Mouse (Mus musculus) gastrocnemius, postnatal 25 days (tissue): ENCODE results near the gene Cdh23. TPM values are rescaled to one million over a fixed set of nuclear protein-coding genes. Genes with fewer than 3 reads are reported as not detected.

ENCODE experiments used
- DNase-seq: peaks from one replicate; pipeline ENCODE4 v3.0.0; 2022
- total RNA-seq, 2 experiments: library from RNA; stranded (reverse); gene quantifications; 1 replicate in 1 of 2; 2 replicates in 1 of 2; pipeline ENCODE4 v1.2.3; 2021

Cdh23 gene
- total RNA-seq, 2 experiments from 2014 or later: 2.2 to 3.8 TPM

GRCm38 (mm10) chr10:60577125-60577919 is 119.0 kb downstream of the Cdh23 start:
- DNase-seq: peak; percentile 63

DNA sequence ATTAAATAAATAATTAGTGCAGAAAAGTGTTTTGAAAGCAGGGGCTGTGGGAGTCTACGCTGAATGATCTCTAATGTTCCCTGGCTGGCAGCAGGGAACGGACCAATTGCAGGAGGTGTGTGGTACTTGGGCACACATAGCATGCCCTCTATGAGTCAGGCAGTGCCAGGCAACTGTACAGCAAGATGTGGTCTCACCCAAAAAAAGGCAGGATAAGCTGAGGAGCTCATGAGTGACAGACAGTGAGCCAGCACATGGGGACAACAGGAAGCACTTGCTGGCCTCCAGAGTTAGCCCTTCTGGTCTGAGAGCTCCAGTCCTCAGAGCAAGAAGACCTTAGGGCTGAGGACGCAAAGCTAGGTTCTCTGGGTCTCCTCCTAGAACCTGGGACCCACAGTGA is 121.4 kb downstream of the Cdh23 start:
- no peak for DNase-seq

- no peak for DNase-seq
Measured at GRCm38 (mm10) chr10:60571491-60571890, 124.8 kb downstream of the Cdh23 start.

DNA sequence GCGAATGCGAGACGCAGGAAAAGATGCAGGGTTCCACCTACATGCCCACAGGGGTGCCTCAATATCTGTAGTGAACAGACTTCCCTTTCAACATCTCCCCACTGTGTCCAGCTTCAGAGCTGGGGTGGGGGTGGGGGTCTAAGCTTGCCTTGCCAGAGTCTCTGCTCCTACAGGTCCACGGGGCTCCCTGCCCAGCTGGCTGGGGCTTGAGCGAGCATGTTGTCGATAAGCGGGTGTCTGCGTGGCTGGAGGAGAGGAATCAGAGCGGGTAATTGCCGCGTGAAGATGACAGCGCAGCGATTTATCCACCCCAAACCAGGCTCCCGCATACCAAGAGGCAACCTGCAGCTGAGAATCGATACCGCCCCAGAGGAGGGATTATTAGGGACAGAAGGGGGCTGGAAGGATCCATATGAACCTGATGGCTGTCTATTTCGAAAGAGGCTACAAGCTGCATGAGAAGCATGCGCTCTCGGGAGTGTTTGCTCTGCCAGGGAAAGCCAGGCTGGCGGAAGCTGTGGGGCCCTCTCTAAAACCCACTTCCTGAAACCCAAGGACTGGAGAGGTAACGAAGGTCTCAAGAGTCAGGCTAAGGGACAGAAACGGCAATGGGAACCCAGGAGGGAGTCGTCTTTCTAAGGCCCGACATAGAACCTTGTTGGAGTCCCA is 129.8 kb downstream of the Cdh23 start:
- DNase-seq: no peak

- DNase-seq: no peak
Measured at GRCm38 (mm10) chr10:60564136-60564535, 132.2 kb downstream of the Cdh23 start.

GRCm38 (mm10) chr10:60562946-60563345 is 133.3 kb downstream of the Cdh23 start:
- no peak for DNase-seq

DNA sequence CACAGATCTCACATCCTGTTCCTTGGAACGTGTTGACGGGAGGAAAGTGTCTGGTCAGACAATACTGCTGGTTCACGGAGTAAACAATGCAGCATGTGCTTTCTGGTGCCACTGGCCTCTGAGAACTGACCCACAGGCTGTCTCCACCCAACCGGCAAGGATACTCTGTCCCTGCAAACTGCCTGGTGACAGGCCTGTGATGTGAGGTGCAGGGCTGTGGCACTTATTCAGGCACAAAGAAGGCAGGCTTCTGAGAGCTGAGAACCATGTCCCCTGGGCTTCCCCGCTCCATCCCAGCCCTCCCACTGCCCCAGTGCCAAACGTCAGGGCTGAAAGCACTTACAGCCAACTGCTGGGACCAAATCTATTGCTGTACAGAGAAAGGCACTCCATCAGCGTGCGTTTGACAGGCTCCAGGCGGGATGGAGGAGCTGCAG is 137.8 kb downstream of the Cdh23 start:
- DNase-seq: no peak

GRCm38 (mm10) chr10:60552951-60553635 is 143.2 kb downstream of the Cdh23 start:
- DNase-seq: no peak

GRCm38 (mm10) chr10:60539164-60539914 is 157.0 kb downstream of the Cdh23 start:
- no peak for DNase-seq

DNA sequence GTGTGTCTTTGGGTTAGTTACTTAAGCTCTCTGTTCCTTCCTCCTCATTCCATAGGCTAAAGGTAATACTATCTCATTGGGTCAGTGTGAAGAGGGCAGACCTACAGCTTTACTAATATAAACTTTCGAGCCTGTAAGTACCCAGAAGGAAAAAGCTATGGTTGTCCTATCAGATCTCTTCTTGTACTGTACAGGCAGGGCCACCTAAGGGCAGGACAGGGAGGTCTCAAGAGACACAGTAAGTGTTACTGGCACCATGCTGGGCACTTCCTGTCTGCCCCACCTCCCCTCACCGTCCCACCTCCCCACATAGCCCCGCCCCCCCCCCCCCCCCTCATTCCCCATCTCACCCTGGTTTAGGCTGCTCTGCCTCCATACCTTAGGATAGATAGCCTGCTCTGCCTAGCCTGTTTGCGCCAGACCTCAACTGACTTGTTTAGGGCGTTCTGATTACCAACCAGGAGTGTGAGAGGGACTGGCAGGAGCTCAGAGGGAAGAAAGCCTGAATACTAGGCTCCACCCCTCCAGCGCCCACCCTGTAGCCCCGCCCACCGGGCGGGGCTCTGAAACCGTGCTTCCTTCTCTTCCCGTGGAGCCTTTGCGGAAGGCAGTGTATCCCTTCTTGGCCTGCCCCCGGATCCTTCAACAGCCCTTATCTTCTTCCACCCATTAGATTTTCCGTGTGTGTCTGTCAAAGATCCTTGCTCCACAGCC is 160.0 kb downstream of the Cdh23 start:
- no peak for DNase-seq

DNA sequence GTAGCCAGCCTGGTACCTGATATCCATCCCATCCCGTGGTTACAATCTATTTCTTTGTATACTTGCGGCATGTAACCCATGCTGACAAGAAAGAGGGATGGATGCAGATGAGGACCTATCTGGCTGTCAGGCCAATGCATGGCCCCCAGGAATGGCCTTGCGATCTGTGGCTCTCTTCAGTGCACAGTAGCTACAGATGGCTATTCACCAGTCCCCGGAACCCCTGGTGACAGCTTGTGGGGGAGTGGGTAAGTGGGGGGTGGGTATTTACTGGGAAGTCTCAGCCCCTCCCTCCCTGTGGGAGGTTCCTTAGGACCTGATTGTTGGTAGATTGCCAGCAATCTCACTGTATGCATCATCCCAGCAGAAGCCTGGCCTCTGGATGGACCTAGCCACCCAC is 163.8 kb downstream of the Cdh23 start:
- DNase-seq: no peak

DNA sequence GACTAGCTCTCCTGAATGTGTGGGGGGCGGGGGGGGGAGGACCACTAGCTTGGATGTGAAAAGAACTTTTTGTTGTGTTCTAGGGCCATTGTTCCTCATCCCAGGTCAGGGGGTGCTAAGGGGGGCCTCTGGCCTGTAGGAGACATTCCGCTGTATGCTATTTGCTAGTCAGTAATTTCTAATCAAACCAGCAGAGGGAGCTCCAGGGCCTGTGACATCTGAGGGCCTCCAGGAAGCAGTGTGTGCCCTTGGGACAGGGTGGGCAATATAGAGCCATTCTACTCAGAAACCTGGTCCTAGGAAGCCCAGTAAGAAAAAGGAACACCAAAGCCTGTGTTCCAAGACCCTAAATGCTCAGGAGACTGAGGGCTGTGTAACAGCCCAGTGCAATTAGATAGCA is 164.9 kb downstream of the Cdh23 start:
- no peak for DNase-seq

DNA sequence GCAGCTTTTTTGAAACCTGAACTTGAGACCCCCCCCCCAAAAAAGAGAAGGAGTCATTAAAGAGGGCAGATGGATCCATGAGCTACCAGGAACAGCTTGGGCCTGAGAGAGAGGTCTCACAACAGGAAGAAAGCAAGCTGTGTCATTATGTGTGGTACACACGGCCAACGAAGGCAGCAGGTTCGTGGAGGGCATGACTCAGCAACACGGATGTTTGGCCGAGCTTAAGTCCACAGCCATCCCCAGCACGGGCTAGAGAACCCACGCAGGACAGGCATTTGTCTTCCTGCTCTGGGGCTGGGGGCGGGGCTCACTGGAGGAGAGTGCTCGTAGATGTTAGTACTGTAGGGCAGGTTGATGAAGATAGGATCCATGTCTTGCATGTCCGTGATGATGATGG is 165.7 kb downstream of the Cdh23 start:
- no peak for DNase-seq

DNA sequence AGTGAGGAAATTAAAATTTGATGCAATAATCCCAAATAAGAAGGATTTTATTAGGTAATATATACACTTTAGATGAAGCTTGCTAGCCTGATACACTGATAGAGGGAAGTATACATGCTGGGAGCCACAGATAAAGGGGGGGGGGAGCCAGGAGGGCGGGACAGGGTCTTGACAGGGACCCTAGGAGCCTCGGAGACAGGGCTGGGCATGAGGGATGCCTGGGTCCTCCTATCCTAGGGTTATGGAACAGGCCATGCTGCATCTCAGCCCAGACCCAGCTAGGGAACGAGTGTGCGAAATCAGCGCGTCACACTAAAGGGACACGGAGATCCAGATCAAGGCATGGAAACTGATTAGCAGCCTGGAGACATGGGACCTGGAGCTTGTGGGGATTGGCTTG is 168.3 kb downstream of the Cdh23 start:
- DNase-seq: no peak

DNA sequence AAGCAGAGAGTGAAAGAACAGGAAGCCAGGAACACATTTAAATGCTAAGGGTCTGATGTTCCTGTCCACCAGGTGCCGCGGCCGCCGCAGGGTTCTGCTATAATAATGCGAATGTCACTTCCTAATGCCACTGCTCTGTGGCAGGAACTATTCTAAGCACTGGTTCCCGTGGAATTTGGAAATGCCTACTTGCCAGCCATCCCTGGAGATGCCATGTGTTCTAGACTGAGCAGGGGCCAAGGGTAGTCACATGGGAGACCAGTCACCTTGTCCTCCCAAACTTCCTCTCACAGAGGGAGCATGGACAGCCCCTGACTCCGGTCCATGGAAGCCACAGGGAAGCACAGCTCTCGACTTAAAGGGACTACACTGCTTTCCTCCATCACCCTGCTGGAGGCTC is 171.2 kb downstream of the Cdh23 start:
- DNase-seq: no peak

DNA sequence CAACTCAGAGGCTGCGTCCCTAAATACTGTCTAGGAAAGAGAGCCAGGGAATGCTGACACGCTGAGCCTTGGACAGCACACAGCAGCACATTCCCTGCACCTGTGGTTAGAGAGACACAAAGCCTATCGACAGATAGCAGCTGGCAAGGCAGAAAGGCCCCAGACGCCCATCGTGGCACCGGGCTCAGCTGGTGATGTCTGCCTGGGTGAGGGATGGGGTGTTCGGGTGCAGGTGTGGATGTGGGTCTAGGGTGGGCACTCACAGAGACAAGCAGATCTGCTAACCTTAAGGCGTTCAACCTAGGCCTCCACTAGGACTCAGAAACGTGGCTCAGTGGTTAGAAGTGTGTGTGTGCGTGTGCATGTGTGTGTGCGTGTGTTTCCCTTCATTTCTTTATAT is 180.0 kb downstream of the Cdh23 start:
- DNase-seq: no peak

- DNase-seq: no peak
Measured at GRCm38 (mm10) chr10:60498538-60498937, 197.8 kb downstream of the Cdh23 start.

DNA sequence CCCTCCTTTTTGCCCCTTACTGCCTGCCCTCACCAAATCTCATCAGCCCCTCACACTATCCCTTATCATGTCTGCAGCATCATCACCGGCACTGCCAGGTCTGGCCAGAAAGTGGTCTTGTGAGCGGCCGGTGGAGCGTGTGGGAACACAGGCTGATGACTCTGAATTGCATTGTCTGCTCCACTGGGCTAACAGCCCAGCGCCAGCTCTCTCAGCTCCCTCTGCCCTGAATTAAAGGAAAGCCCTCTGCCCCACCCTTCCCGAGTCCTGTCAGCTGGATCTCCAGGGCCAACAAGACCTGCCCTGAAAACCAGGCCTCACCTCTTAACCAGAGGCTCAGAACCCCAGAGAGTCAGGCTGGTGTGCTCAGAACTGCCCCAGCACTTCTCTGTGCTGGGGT is 201.2 kb downstream of the Cdh23 start:
- no peak for DNase-seq

- no peak for DNase-seq
Measured at GRCm38 (mm10) chr10:60491538-60491937, 204.8 kb downstream of the Cdh23 start.

DNA sequence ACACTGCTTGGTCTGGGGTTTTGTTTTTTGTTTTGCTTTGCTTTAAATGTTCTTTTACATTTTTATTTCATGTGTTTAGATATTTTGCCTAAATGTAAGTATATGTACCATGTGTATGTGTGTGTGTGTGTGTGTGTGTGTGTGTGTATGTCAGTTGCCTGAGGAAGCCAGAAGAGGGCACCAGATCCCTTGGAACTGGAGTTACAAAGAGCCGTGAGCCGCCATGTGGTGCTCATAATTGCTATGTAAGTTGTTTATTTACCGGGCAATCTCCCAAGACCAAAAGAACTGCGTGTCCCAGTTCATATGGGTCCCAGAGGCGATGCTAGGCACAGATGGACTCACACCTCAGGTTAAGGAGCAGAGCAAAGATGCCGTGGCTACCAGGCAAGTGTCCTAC is 214.9 kb downstream of the Cdh23 start:
- DNase-seq: no peak

DNA sequence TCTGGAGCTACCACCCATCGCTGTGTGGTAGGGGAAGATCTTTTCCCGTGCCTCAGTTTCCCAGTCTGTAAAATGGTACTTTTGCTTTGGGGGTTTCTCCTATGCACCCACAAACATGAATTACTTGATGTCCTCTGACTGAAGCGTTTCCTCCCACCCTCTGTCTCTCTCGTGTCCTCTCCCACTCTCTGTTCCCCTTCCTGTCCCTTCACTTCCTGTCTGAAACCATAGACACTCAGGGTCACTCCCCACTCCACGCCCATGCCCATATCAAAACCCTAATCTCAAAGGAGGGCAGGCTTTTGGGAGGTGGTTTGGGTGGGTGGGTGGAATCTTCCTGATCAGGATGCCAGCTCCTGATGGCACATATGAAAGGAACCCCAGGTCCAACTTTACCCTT is 221.7 kb downstream of the Cdh23 start:
- DNase-seq: no peak

DNA sequence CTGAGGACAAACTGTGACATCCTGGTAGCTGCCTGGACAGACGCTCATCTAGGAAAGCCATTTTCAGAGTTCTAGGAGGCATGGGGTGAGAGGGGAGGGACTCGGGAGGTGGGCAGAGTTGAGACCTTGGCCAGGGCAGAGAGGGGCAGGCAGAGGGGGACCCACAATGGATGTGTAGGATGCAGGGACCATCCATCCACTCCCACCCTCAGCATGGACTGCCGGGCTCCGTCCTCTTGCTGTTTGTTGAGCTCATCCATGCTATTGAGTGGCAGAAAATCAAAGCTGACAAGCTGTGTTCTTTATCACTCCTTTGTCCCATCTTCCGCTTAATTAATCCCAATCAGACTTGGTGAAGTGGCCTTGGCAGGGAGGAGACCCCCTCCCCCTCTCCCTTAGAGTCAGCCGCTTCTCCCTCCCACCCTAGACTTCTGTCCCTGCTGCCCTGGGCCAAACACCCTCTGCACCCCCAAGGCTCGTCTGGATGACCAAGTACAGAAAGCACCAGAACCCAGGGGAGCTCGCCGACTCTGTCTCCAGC is 222.4 kb downstream of the Cdh23 start:
- DNase-seq: no peak
